Mouse (Mus musculus) lung, adult 2 months (tissue): ENCODE measurements around the gene Gab1.

Experiments
- CTCF ChIP-seq: fragments of 200-500 bp; IDR thresholded peaks from 2 replicates; pipeline ENCODE4 v1.5.1; 2011; ENCODE audit warnings: mild to moderate bottlenecking, low read length, control low read depth; ENCODE audit not compliant: insufficient read depth
- POLR2A ChIP-seq: fragments of 200-500 bp; IDR thresholded peaks from 2 replicates; pipeline ENCODE4 v1.6.1; 2011; ENCODE audit warnings: low read depth, mild to moderate bottlenecking, control low read depth, low read length, borderline replicate concordance; ENCODE audit errors: extremely low read depth

DNA sequence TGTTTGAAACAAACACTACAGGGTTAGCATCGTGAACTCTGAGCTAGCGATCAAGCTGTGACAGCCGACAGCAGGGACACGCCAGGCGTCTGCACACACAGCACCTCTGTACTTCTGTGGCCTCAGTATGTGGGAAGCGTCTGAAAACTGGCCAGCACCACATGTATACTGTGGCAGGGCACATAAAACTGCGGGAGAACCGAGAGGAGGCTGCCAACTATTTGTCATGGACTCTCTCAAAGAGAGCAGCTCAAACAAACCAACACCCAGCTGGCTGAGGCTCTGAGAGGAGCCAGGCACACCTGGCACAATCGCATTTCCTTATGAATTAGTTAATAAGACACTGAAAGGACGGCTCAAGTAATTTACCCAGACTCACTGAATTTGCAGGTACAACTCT, 99.0 kb downstream of the Gab1 start:
- no peak for TF ChIP-seq CTCF
- no peak for TF ChIP-seq POLR2A
